Mouse (Mus musculus): ENCODE results near the gene Arhgef1.
A peak's percentile ranks its signal among the peaks of the same experiment; 100 is the strongest.

- TF ChIP-seq POLR2A (IDR thresholded peaks at IDR 0.05; ENCODE audit: insufficient read length, low read depth): peak; percentile 92
- TF ChIP-seq MAX (IDR thresholded peaks at IDR 0.05; ENCODE audit: low read depth): no peak
- peak; percentile 45 for TF ChIP-seq E2F4 (IDR thresholded peaks at IDR 0.05; ENCODE audit: insufficient read depth)
- TF ChIP-seq TCF12 (IDR thresholded peaks at IDR 0.05; ENCODE audit: insufficient read depth, poor library complexity, severe bottlenecking): no peak
- peak; percentile 50 for TF ChIP-seq USF1 (IDR thresholded peaks at IDR 0.05; ENCODE audit: low read depth)
- TF ChIP-seq CEBPB (IDR thresholded peaks at IDR 0.05; ENCODE audit: insufficient read depth, poor library complexity, severe bottlenecking): no peak
- TF ChIP-seq MYOG (IDR thresholded peaks at IDR 0.05; ENCODE audit: control insufficient read depth in 1 of 3, insufficient read depth in 1 of 3, insufficient read length in 2 of 3, low read depth in 2 of 3): peak in 1 of 3 experiments; percentile 50
- no peak for TF ChIP-seq SRF (IDR thresholded peaks at IDR 0.05; ENCODE audit: control insufficient read depth, insufficient read length, low read depth)
- no peak for TF ChIP-seq TCF3 (IDR thresholded peaks at IDR 0.05; ENCODE audit: insufficient read length, low read depth)
- TF ChIP-seq MYOD1 (IDR thresholded peaks at IDR 0.05; ENCODE audit: control insufficient read depth in 1 of 3, insufficient read length in 2 of 3, low read depth in 2 of 3): peak in 2 of 3 experiments; percentile 14
Measured at GRCm38 (mm10) chr7:24883896-24884692, 18.6 kb upstream of the Arhgef1 start, which contains the start of gene Rps19.
